Mouse (Mus musculus) embryonic fibroblast, embryonic 13.5 days (primary cell): ENCODE data around the gene Smg6. TPM values are rescaled to one million over a fixed set of nuclear protein-coding genes. Genes with fewer than 3 reads are reported as not detected.

ENCODE experiments used
- H3K27ac ChIP-seq: 2 replicates; pipeline ENCODE4 v1.5.1; 2012; ENCODE audit warnings: low read length, control low read depth, inconsistent platforms; ENCODE audit not compliant: insufficient read depth
- H3K4me1 ChIP-seq: 2 replicates; pipeline ENCODE4 v1.6.1; 2011; ENCODE audit warnings: low read length; ENCODE audit not compliant: control insufficient read depth, insufficient read depth
- H3K4me3 ChIP-seq: 2 replicates; pipeline ENCODE4 v1.5.1; 2011; ENCODE audit warnings: mild to moderate bottlenecking, control low read depth, low read length; ENCODE audit not compliant: insufficient read depth
- CTCF ChIP-seq: IDR thresholded peaks from 2 replicates; pipeline ENCODE4 v1.5.1; 2011; ENCODE audit warnings: mild to moderate bottlenecking, control low read depth, low read length, moderate library complexity, borderline replicate concordance; ENCODE audit not compliant: insufficient read depth
- POLR2A ChIP-seq: IDR thresholded peaks from 2 replicates; pipeline ENCODE4 v1.6.1; 2011; ENCODE audit warnings: low read depth, mild to moderate bottlenecking, control low read depth, low read length, moderate library complexity
- polyA plus RNA-seq: library from polyadenylated mRNA; stranded (reverse); fragments of >200 nt; gene quantifications from 2 replicates; pipeline ENCODE4 v1.2.4, GENCODE M21; 2011; ENCODE audit warnings: low read depth; ENCODE audit not compliant: missing spikeins, insufficient read length

The Smg6 gene
- polyA plus RNA-seq, 1 experiment, result 16.2 TPM

- Histone ChIP-seq H3K27ac (peak overlapping the region; percentile 53), H3K4me1 (peaks cover 29% of the 10 kb centered on the region), H3K4me3 (no peak overlapping the region)
- TF ChIP-seq POLR2A (no peak), CTCF (no peak)
Measured at GRCm38 (mm10) chr11:75139122-75139963, 213.7 kb downstream of the Smg6 start.

- H3K4me1 ChIP-seq, result peaks cover 29% of the 10 kb centered on the region
- no peak overlapping the region for H3K4me3 ChIP-seq
- peak overlapping the region; percentile 86 for H3K27ac ChIP-seq
- no peak for TF ChIP-seq CTCF
- no peak for TF ChIP-seq POLR2A
Measured at GRCm38 (mm10) chr11:75140431-75140830, 214.8 kb downstream of the Smg6 start.

- Histone ChIP-seq H3K27ac (peak overlapping the region; percentile 86), H3K4me1 (peaks cover 29% of the 10 kb centered on the region), H3K4me3 (no peak overlapping the region)
- TF ChIP-seq CTCF (no peak), POLR2A (no peak)
Measured at GRCm38 (mm10) chr11:75141038-75141437, 215.4 kb downstream of the Smg6 start.

- TF ChIP-seq CTCF (no peak), POLR2A (no peak)
- Histone ChIP-seq H3K4me3 (no peak overlapping the region), H3K4me1 (peaks cover 29% of the 10 kb centered on the region), H3K27ac (peak overlapping the region; percentile 86)
Measured at GRCm38 (mm10) chr11:75141913-75142312, 216.3 kb downstream of the Smg6 start.

GRCm38 (mm10) chr11:75142749-75143148 is 217.1 kb downstream of the Smg6 start:
- peaks cover 31% of the 10 kb centered on the region for H3K4me1 ChIP-seq
- peak overlapping the region; percentile 86; the same call in 1 of the 2 replicates for H3K27ac ChIP-seq
- TF ChIP-seq POLR2A (no peak), CTCF (no peak)
- no peak overlapping the region for H3K4me3 ChIP-seq

- no peak overlapping the region for H3K27ac ChIP-seq
- TF ChIP-seq POLR2A (no peak), CTCF (no peak)
- H3K4me1 ChIP-seq, result peaks cover 18% of the 10 kb centered on the region
- H3K4me3 ChIP-seq, result no peak overlapping the region
Measured at GRCm38 (mm10) chr11:75145841-75146240, 220.2 kb downstream of the Smg6 start.

GRCm38 (mm10) chr11:75147106-75147845 is 221.7 kb downstream of the Smg6 start:
- H3K4me1 ChIP-seq, result peaks cover 9% of the 10 kb centered on the region
- peak overlapping the region; percentile 65 for H3K27ac ChIP-seq
- TF ChIP-seq POLR2A (no peak), CTCF (no peak)
- no peak overlapping the region for H3K4me3 ChIP-seq

- Histone ChIP-seq H3K4me3 (no peak overlapping the region), H3K27ac (peak overlapping the region; percentile 65), H3K4me1 (peaks cover 9% of the 10 kb centered on the region)
- no peak for TF ChIP-seq CTCF
Measured at GRCm38 (mm10) chr11:75147846-75148168, 222.2 kb downstream of the Smg6 start.

GRCm38 (mm10) chr11:75148332-75149035 is 222.9 kb downstream of the Smg6 start:
- Histone ChIP-seq H3K4me1 (peaks cover 13% of the 10 kb centered on the region), H3K4me3 (no peak overlapping the region), H3K27ac (peak overlapping the region; percentile 65; the same call in 1 of the 2 replicates)
- no peak for TF ChIP-seq CTCF
- TF ChIP-seq POLR2A, result no peak
